Mouse (Mus musculus) stomach, postnatal 0 days (tissue): ENCODE data around the gene Stk4.

Experiments used
- CTCF ChIP-seq: IDR thresholded peaks from 2 replicates; pipeline ENCODE4 v1.5.1; 2016; ENCODE audit warnings: antibody characterized with exemption, low read depth, mild to moderate bottlenecking, moderate library complexity
- EP300 ChIP-seq: optimal IDR thresholded peaks from 2 replicates; pipeline ENCODE3; 2016; ENCODE audit warnings: antibody characterized with exemption

DNA sequence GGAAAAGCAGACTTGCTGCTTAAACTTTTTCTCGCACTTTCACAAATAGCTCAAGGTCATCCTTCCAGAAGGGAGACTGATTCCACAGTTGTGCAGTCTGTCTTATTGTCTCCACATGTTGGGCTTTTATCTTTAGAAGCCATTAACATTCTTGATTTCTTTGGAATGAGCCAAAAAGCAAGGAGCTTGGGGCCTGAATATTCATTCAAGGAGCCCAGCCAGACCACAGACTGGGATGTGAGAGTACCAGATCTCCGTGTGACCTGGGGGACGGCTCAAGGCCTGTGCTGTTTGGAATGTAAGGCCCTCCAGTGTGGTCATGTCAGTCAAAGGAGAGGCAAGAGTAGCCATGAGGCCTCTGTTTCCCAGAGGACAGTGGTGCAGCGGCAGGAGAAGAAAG, 38.4 kb downstream of the Stk4 start:
- TF ChIP-seq CTCF (no peak), EP300 (no peak)
